Mouse (Mus musculus): ENCODE data around the gene Olfr1535. TPM values are rescaled to one million over a fixed set of nuclear protein-coding genes. Genes with fewer than 3 reads are reported as not detected.

The Olfr1535 gene
- polyA plus RNA-seq (2011; ENCODE audit: insufficient read length, low read depth, missing spikeins), result 0.12 and 0.44 TPM in 2 replicates

- Histone ChIP-seq H3K4me3 (ENCODE audit: insufficient read depth, low read length) (no peak within 1 kb of the TSS), H3K4me1 (ENCODE audit: control insufficient read depth, insufficient read depth, low read length) (no peaks in the 10 kb centered on the region), H3K27ac (ENCODE audit: insufficient read depth, low read length) (no peak within 1 kb of the TSS)
- no peak for TF ChIP-seq CTCF (IDR thresholded peaks at IDR 0.05; ENCODE audit: borderline replicate concordance, insufficient read depth, low read length)
These were observed at the start of gene Olfr1535 for GRCm38 (mm10) chr13:21559793-21560192. Gene Olfr1535 (minus strand): TSS chr13:21559893.

- TF ChIP-seq POLR2A (IDR thresholded peaks at IDR 0.05; ENCODE audit: low read depth, low read length) (no peak), CTCF (IDR thresholded peaks at IDR 0.05; ENCODE audit: borderline replicate concordance, insufficient read depth, low read length) (no peak)
- Histone ChIP-seq H3K4me3 (ENCODE audit: insufficient read depth, low read length) (no peak overlapping the region), H3K27ac (ENCODE audit: insufficient read depth, low read length) (no peak overlapping the region), H3K4me1 (ENCODE audit: control insufficient read depth, insufficient read depth, low read length) (no peaks in the 10 kb centered on the region)
These were observed 31.9 kb upstream of the Olfr1535 start for GRCm38 (mm10) chr13:21591618-21592017.

GRCm38 (mm10) chr13:21581659-21582058 is 22.0 kb upstream of the Olfr1535 start, which contains the start of gene Olfr1364:
Gene Olfr1364 (minus strand): TSS chr13:21581759.
- no peaks in the 10 kb centered on the region for H3K4me1 ChIP-seq (ENCODE audit: control insufficient read depth, insufficient read depth, low read length)
- no peak within 1 kb of the TSS for H3K4me3 ChIP-seq (ENCODE audit: insufficient read depth, low read length)
- TF ChIP-seq POLR2A (IDR thresholded peaks at IDR 0.05; ENCODE audit: low read depth, low read length) (no peak), CTCF (IDR thresholded peaks at IDR 0.05; ENCODE audit: borderline replicate concordance, insufficient read depth, low read length) (no peak)
- no peak within 1 kb of the TSS for H3K27ac ChIP-seq (ENCODE audit: insufficient read depth, low read length)

GRCm38 (mm10) chr13:21550416-21551110 is 9.1 kb downstream of the Olfr1535 start:
- Histone ChIP-seq H3K4me3 (ENCODE audit: insufficient read depth, low read length) (no peak overlapping the region), H3K4me1 (ENCODE audit: control insufficient read depth, insufficient read depth, low read length) (no peaks in the 10 kb centered on the region), H3K27ac (ENCODE audit: insufficient read depth, low read length) (no peak overlapping the region)
- TF ChIP-seq CTCF (IDR thresholded peaks at IDR 0.05; ENCODE audit: borderline replicate concordance, insufficient read depth, low read length) (no peak), POLR2A (IDR thresholded peaks at IDR 0.05; ENCODE audit: low read depth, low read length) (no peak)

GRCm38 (mm10) chr13:21549487-21549886 is 10.2 kb downstream of the Olfr1535 start:
- TF ChIP-seq CTCF (IDR thresholded peaks at IDR 0.05; ENCODE audit: borderline replicate concordance, insufficient read depth, low read length), result no peak
- TF ChIP-seq POLR2A (IDR thresholded peaks at IDR 0.05; ENCODE audit: low read depth, low read length), result no peak
- Histone ChIP-seq H3K4me3 (ENCODE audit: insufficient read depth, low read length) (no peak overlapping the region), H3K27ac (ENCODE audit: insufficient read depth, low read length) (no peak overlapping the region), H3K4me1 (ENCODE audit: control insufficient read depth, insufficient read depth, low read length) (no peaks in the 10 kb centered on the region)

GRCm38 (mm10) chr13:21542708-21543107 is 17.0 kb downstream of the Olfr1535 start, which contains the start of gene Olfr1366:
Gene Olfr1366 (minus strand): TSS chr13:21542808.
- Histone ChIP-seq H3K27ac (ENCODE audit: insufficient read depth, low read length) (no peak within 1 kb of the TSS), H3K4me3 (ENCODE audit: insufficient read depth, low read length) (no peak within 1 kb of the TSS), H3K4me1 (ENCODE audit: control insufficient read depth, insufficient read depth, low read length) (no peaks in the 10 kb centered on the region)
- TF ChIP-seq CTCF (IDR thresholded peaks at IDR 0.05; ENCODE audit: borderline replicate concordance, insufficient read depth, low read length) (no peak), POLR2A (IDR thresholded peaks at IDR 0.05; ENCODE audit: low read depth, low read length) (no peak)

GRCm38 (mm10) chr13:21530781-21531201 is 28.9 kb downstream of the Olfr1535 start, which contains the start of gene Zkscan8:
Gene Zkscan8 (minus strand): TSS chr13:21531120.
- peak within 1 kb of the TSS; percentile 74 for H3K27ac ChIP-seq (ENCODE audit: insufficient read depth, low read length)
- H3K4me3 ChIP-seq (ENCODE audit: insufficient read depth, low read length), result peak within 1 kb of the TSS; percentile 79
- TF ChIP-seq POLR2A (IDR thresholded peaks at IDR 0.05; ENCODE audit: low read depth, low read length) (peak; percentile 63; the same call in 1 of the 2 replicates), CTCF (IDR thresholded peaks at IDR 0.05; ENCODE audit: borderline replicate concordance, insufficient read depth, low read length) (no peak)
- H3K4me1 ChIP-seq (ENCODE audit: control insufficient read depth, insufficient read depth, low read length), result no peaks in the 10 kb centered on the region

- no peak for TF ChIP-seq POLR2A (IDR thresholded peaks at IDR 0.05; ENCODE audit: low read depth, low read length)
- no peak for TF ChIP-seq CTCF (IDR thresholded peaks at IDR 0.05; ENCODE audit: borderline replicate concordance, insufficient read depth, low read length)
- no peaks in the 10 kb centered on the region for H3K4me1 ChIP-seq (ENCODE audit: control insufficient read depth, insufficient read depth, low read length)
These were observed 29.6 kb downstream of the Olfr1535 start for GRCm38 (mm10) chr13:21530136-21530535.

GRCm38 (mm10) chr13:21506221-21506649 is 53.5 kb downstream of the Olfr1535 start:
- Histone ChIP-seq H3K27ac (ENCODE audit: insufficient read depth, low read length) (peak overlapping the region; percentile 78), H3K4me3 (ENCODE audit: insufficient read depth, low read length) (peak overlapping the region; percentile 77), H3K4me1 (ENCODE audit: control insufficient read depth, insufficient read depth, low read length) (no peaks in the 10 kb centered on the region; the same call in 1 of the 2 replicates)
- TF ChIP-seq POLR2A (IDR thresholded peaks at IDR 0.05; ENCODE audit: low read depth, low read length) (peak; percentile 87), CTCF (IDR thresholded peaks at IDR 0.05; ENCODE audit: borderline replicate concordance, insufficient read depth, low read length) (no peak)

More at GRCm38 (mm10) chr13:21530136-21530535, 29.6 kb downstream of the Olfr1535 start:
- no peak overlapping the region for H3K27ac ChIP-seq (ENCODE audit: insufficient read depth, low read length)
- H3K4me3 ChIP-seq (ENCODE audit: insufficient read depth, low read length), result peak overlapping the region; percentile 43

Other genes starting within 250 kb of the Olfr1535 start
- gene Gpx6, start 247.8 kb downstream of the Olfr1535 start, polyA plus RNA-seq (2011; ENCODE audit: insufficient read length, low read depth, missing spikeins), result not detected in 2 replicates
- gene Olfr1367, start 213.0 kb downstream of the Olfr1535 start, polyA plus RNA-seq (2011; ENCODE audit: insufficient read length, low read depth, missing spikeins), result not detected in 2 replicates
- gene Zscan12, start 197.1 kb downstream of the Olfr1535 start, polyA plus RNA-seq (2011; ENCODE audit: insufficient read length, low read depth, missing spikeins), result 6.2 and 8.7 TPM in 2 replicates
- gene Zkscan3, start 157.1 kb downstream of the Olfr1535 start, polyA plus RNA-seq (2011; ENCODE audit: insufficient read length, low read depth, missing spikeins), result 52.5 and 60.7 TPM in 2 replicates
- 0.77 and 0.92 TPM in 2 replicates for gene Pgbd1, start 118.8 kb downstream of the Olfr1535 start, polyA plus RNA-seq (2011; ENCODE audit: insufficient read length, low read depth, missing spikeins)
- 28.1 and 38.0 TPM in 2 replicates for gene Zscan26, start 106.2 kb downstream of the Olfr1535 start, polyA plus RNA-seq (2011; ENCODE audit: insufficient read length, low read depth, missing spikeins)
- gene Nkapl, start 91.4 kb downstream of the Olfr1535 start, polyA plus RNA-seq (2011; ENCODE audit: insufficient read length, low read depth, missing spikeins), result 0.78 and 1.4 TPM in 2 replicates
- gene Zkscan4, start 81.0 kb downstream of the Olfr1535 start, polyA plus RNA-seq (2011; ENCODE audit: insufficient read length, low read depth, missing spikeins), result 0.58 and 1.0 TPM in 2 replicates
- gene Gm10065, start 80.5 kb downstream of the Olfr1535 start, polyA plus RNA-seq (2011; ENCODE audit: insufficient read length, low read depth, missing spikeins), result not detected in 2 replicates
- gene AK157302, start 64.7 kb downstream of the Olfr1535 start, polyA plus RNA-seq (2011; ENCODE audit: insufficient read length, low read depth, missing spikeins), result 0.40 and 0.73 TPM in 2 replicates
- 3.1 TPM in 1 of 2 replicates, not detected in the other for gene Gm11273, start 58.5 kb downstream of the Olfr1535 start, polyA plus RNA-seq (2011; ENCODE audit: insufficient read length, low read depth, missing spikeins)
- gene Zkscan8, start 28.8 kb downstream of the Olfr1535 start, polyA plus RNA-seq (2011; ENCODE audit: insufficient read length, low read depth, missing spikeins), result 12.3 and 15.2 TPM in 2 replicates
- gene Olfr1366, start 17.1 kb downstream of the Olfr1535 start, polyA plus RNA-seq (2011; ENCODE audit: insufficient read length, low read depth, missing spikeins), result not detected in 2 replicates
- gene Olfr1364, start 21.9 kb upstream of the Olfr1535 start, polyA plus RNA-seq (2011; ENCODE audit: insufficient read length, low read depth, missing spikeins), result not detected in 2 replicates
- not detected in 2 replicates for gene Olfr1362, start 54.1 kb upstream of the Olfr1535 start, polyA plus RNA-seq (2011; ENCODE audit: insufficient read length, low read depth, missing spikeins)
- not detected in 2 replicates for gene Olfr11, start 82.6 kb upstream of the Olfr1535 start, polyA plus RNA-seq (2011; ENCODE audit: insufficient read length, low read depth, missing spikeins)
- gene Olfr1361, start 103.5 kb upstream of the Olfr1535 start, polyA plus RNA-seq (2011; ENCODE audit: insufficient read length, low read depth, missing spikeins), result not detected in 2 replicates
- not detected in 2 replicates for gene Olfr1360, start 117.5 kb upstream of the Olfr1535 start, polyA plus RNA-seq (2011; ENCODE audit: insufficient read length, low read depth, missing spikeins)
- not detected in 2 replicates for gene Olfr1359, start 138.2 kb upstream of the Olfr1535 start, polyA plus RNA-seq (2011; ENCODE audit: insufficient read length, low read depth, missing spikeins)
- 3.5 TPM in 1 of 2 replicates, not detected in the other for gene Hist1h2bl, start 156.2 kb upstream of the Olfr1535 start, polyA plus RNA-seq (2011; ENCODE audit: insufficient read length, low read depth, missing spikeins)
- gene Hist1h2ai, start 156.5 kb upstream of the Olfr1535 start, polyA plus RNA-seq (2011; ENCODE audit: insufficient read length, low read depth, missing spikeins), result 5.0 TPM in 1 of 2 replicates, not detected in the other
- gene Hist1h3h, start 157.8 kb upstream of the Olfr1535 start, polyA plus RNA-seq (2011; ENCODE audit: insufficient read length, low read depth, missing spikeins), result 3.4 TPM in 1 of 2 replicates, not detected in the other
- 5.5 and 9.1 TPM in 2 replicates for gene Hist1h2bm, start 162.2 kb upstream of the Olfr1535 start, polyA plus RNA-seq (2011; ENCODE audit: insufficient read length, low read depth, missing spikeins)
- gene Hist1h4j, start 175.2 kb upstream of the Olfr1535 start, polyA plus RNA-seq (2011; ENCODE audit: insufficient read length, low read depth, missing spikeins), result 2.6 and 4.1 TPM in 2 replicates
- gene Hist1h4k, start 190.6 kb upstream of the Olfr1535 start, polyA plus RNA-seq (2011; ENCODE audit: insufficient read length, low read depth, missing spikeins), result 1.9 and 7.3 TPM in 2 replicates
- gene Hist1h2ak, start 193.9 kb upstream of the Olfr1535 start, polyA plus RNA-seq (2011; ENCODE audit: insufficient read length, low read depth, missing spikeins), result 5.3 TPM in 1 of 2 replicates, not detected in the other
- 2.4 and 9.6 TPM in 2 replicates for gene Hist1h2bn, start 194.2 kb upstream of the Olfr1535 start, polyA plus RNA-seq (2011; ENCODE audit: insufficient read length, low read depth, missing spikeins)
- gene Hist1h1b, start 220.7 kb upstream of the Olfr1535 start, polyA plus RNA-seq (2011; ENCODE audit: insufficient read length, low read depth, missing spikeins), result 2.3 and 7.8 TPM in 2 replicates
- gene Hist1h3i, start 223.5 kb upstream of the Olfr1535 start, polyA plus RNA-seq (2011; ENCODE audit: insufficient read length, low read depth, missing spikeins), result 4.3 and 8.6 TPM in 2 replicates
- gene Hist1h2an, start 227.3 kb upstream of the Olfr1535 start, polyA plus RNA-seq (2011; ENCODE audit: insufficient read length, low read depth, missing spikeins), result not detected in 2 replicates
- 1.0 TPM in 1 of 2 replicates, not detected in the other for gene Hist1h2bp, start 227.6 kb upstream of the Olfr1535 start, polyA plus RNA-seq (2011; ENCODE audit: insufficient read length, low read depth, missing spikeins)

Data from embryonic fibroblast, embryonic 13.5 days (primary cell).